Mouse (Mus musculus) lung, postnatal 36 days (tissue): Measurements from ENCODE around the gene Nmb.

ENCODE experiments used
- DNase-seq: peaks from one replicate; pipeline ENCODE4 v3.0.0; 2022; ENCODE audit warnings: mixed read lengths

The Nmb gene

GRCm38 (mm10) chr7:80897134-80897533 lies 7.7 kb downstream of the Nmb start:
- DNase-seq: no peak

- no peak for DNase-seq
Observed at GRCm38 (mm10) chr7:80894815-80895519, 9.9 kb downstream of the Nmb start.

GRCm38 (mm10) chr7:80894196-80894595 lies 10.7 kb downstream of the Nmb start:
- DNase-seq: no peak

GRCm38 (mm10) chr7:80893753-80894129 lies 11.1 kb downstream of the Nmb start:
- DNase-seq: peak; percentile 31

GRCm38 (mm10) chr7:80893086-80893752 lies 11.7 kb downstream of the Nmb start:
- DNase-seq: no peak

- DNase-seq: peak; percentile 35
Observed at GRCm38 (mm10) chr7:80889841-80890241, 15.0 kb downstream of the Nmb start.

- DNase-seq: peak; percentile 24
Observed at GRCm38 (mm10) chr7:80889021-80889511, 15.8 kb downstream of the Nmb start.

GRCm38 (mm10) chr7:80888595-80888994 lies 16.3 kb downstream of the Nmb start:
- no peak for DNase-seq

- no peak for DNase-seq
Observed at GRCm38 (mm10) chr7:80885666-80886065, 19.2 kb downstream of the Nmb start.

- peak; percentile 92 for DNase-seq
Observed at GRCm38 (mm10) chr7:80882830-80883505, 21.9 kb downstream of the Nmb start.

- no peak for DNase-seq
Observed at GRCm38 (mm10) chr7:80875727-80876126, 29.1 kb downstream of the Nmb start.

- DNase-seq: no peak
Observed at GRCm38 (mm10) chr7:80873631-80874030, 31.2 kb downstream of the Nmb start.

GRCm38 (mm10) chr7:80873038-80873437 lies 31.8 kb downstream of the Nmb start:
- no peak for DNase-seq

- peak; percentile 24 for DNase-seq
Observed at GRCm38 (mm10) chr7:80868686-80869085, 36.2 kb downstream of the Nmb start.

- DNase-seq: peak; percentile 63
Observed at GRCm38 (mm10) chr7:80866514-80867147, 38.2 kb downstream of the Nmb start.

- DNase-seq: no peak
Observed at GRCm38 (mm10) chr7:80865521-80865920, 39.4 kb downstream of the Nmb start.

- DNase-seq: peak; percentile 51
Observed at GRCm38 (mm10) chr7:80864831-80865230, 40.0 kb downstream of the Nmb start.

- no peak for DNase-seq
Observed at GRCm38 (mm10) chr7:80864151-80864550, 40.7 kb downstream of the Nmb start.

- no peak for DNase-seq
Observed at GRCm38 (mm10) chr7:80863520-80863919, 41.4 kb downstream of the Nmb start.

- no peak for DNase-seq
Observed at GRCm38 (mm10) chr7:80862475-80862874, 42.4 kb downstream of the Nmb start.

- peak; percentile 96 for DNase-seq
Observed at GRCm38 (mm10) chr7:80860729-80861274, 44.1 kb downstream of the Nmb start, which contains the start of gene Zscan2. Gene Zscan2, plus strand, starts transcription at chr7:80860920.

- DNase-seq: peak; percentile 89
Observed at GRCm38 (mm10) chr7:80860227-80860626, 44.6 kb downstream of the Nmb start.

GRCm38 (mm10) chr7:80857181-80857580 lies 47.7 kb downstream of the Nmb start:
- DNase-seq: peak; percentile 91
